Mouse (Mus musculus): ENCODE measurements around the gene Gm20388.

GRCm38 (mm10) chr8:122459218-122459900 lies 2548.7 kb downstream of the Gm20388 start:
- TF ChIP-seq CTCF (IDR thresholded peaks at IDR 0.05; ENCODE audit: low read depth): peak; percentile 61
- no peak for TF ChIP-seq EP300 (IDR thresholded peaks at IDR 0.05; ENCODE audit: low read depth)

Data from liver, embryonic 14.5 days (tissue).